Mouse (Mus musculus): ENCODE results near the gene Lin7a. TPM values are rescaled to one million over a fixed set of nuclear protein-coding genes. Genes with fewer than 3 reads are reported as not detected.
"Not testable (repeated sequence)": the region's sequence is repeated elsewhere in the genome, so short reads cannot be mapped to it uniquely, and the experiment has no call there.

Gene Lin7a
- total RNA-seq, 2 experiments from 2014 or later, result 1.2 to 2.1 TPM

DNA sequence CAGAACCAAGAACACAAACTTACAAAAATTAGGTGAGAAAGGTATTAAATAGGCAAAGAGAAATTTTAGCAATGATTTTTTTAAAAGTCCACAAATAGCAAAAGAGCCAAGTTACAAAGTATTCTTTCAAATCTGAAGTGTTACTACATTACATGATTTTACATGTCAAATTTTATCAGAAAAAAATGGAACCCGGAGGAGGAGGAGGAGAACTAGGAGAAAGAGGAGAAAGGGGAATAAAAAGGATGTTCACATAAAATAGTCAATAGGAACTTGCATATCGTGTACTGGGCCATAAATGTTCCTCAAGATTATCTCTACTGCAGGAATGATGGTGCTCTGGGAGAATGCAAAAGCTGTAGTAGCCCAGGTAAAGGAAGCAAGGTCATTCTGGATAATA lies 34.4 kb upstream of the Lin7a start:
- DNase-seq, result no peak

DNA sequence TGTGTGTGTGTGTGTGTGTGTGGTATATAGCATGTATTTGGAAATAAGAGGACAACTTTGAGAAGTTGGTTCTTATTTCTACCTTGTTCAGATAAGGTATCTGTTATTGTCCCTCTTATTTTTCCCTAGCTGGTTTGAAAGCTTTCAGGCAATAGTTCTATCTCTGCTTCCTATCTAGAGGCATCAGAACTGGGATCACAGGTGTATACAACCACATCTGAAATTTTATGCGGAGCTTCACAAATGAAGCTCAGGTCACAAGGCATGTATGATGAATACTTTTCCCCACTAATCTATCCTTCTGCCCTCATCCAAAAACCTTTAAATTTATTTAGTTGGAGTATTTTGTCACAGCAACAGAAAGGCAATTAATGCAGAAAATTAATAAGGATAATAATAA lies 33.8 kb upstream of the Lin7a start:
- DNase-seq, result no peak

- no peak for DNase-seq
Observed at GRCm38 (mm10) chr10:107238151-107238860, 33.2 kb upstream of the Lin7a start.

GRCm38 (mm10) chr10:107238861-107239435 lies 32.5 kb upstream of the Lin7a start:
- DNase-seq, result no peak

DNA sequence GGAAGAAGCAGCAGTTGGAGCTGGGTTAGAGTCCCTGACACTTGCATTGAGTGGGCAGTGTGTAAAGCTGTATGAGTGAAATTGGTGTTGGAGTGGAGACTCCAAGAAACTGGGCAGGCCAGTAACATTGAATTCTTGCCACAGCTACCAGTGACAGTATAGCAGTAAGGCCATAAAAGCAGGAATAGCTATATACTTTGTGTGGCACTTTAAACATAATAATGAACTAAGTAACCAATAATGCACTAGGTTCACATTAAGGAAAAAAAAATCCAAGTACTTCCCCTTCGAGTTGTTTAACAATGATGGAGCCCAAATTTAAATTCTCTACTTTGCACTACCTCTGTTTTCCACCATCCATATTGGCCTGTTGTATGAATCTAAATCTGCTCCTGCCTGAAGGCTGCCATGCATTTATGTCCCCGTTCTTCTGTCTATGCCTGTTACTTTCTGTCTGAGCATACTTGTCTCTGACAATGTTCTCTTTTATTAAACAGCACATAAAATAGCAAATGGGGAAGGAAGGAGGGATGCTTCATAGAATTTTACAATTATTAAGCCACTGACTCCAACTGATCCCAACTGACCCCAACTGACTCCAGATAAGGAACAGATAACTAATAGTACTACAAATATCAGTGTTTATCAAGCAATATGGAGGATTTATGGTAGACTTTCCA lies 31.7 kb upstream of the Lin7a start:
- DNase-seq, result no peak

DNA sequence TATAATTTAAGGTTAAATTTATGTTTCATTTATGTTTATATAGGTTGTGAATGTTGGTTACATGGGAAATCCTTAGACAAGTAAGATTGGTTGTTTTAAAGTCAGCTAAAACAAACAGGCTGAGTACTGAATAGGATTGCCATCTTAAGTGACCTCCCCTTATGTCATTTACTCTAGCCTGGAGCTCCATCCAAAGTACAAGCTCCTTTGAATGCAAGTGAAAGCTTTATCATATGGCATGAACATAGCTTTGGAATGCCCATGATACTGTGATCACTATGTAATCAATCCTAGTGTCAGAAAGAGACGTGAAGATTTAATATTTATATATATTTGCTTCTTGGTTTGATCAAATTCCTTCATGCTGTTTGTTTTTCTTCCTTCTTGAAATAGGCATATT lies 31.0 kb upstream of the Lin7a start:
- DNase-seq, result no peak

GRCm38 (mm10) chr10:107240986-107241385 lies 30.5 kb upstream of the Lin7a start:
- DNase-seq, result no peak

DNA sequence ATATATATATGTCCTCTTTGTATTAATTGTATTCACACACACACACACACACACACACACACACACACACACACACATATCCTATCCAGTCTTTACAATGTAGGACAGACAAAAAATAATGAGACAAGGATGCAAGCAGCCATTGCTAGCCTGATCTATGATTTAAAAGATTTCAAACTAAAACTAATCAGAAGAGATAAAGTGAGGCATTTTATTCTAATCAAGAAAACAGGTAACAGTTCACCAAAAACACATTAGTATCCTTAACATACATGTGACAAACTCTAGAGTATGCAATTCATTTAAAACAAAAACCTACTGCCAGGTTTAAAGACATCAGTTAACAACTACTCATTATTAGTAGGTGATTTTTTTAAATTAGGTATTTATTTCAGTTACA lies 30.1 kb upstream of the Lin7a start:
- no peak for DNase-seq

DNA sequence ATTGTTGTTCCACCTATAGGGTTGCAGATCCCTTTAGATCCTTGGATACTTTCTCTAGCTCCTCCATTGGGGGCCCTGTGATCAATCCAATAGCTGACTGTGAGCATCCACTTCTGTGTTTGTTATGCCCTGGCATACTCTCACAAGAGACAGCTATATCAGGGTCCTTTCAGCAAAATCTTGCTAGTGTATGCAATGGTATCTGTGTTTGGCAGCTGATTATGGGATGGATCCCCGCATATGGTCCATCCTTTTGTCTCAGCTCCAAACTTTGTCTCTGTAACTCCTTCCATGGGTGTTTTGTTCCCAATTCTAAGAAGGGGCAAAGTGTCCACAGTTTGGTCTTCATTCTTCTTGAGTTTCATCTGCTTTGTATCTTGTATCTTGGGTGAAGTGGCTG lies 29.5 kb upstream of the Lin7a start:
- not testable (repeated sequence) for DNase-seq

GRCm38 (mm10) chr10:107242696-107243400 lies 28.6 kb upstream of the Lin7a start:
- DNase-seq, result no peak

DNA sequence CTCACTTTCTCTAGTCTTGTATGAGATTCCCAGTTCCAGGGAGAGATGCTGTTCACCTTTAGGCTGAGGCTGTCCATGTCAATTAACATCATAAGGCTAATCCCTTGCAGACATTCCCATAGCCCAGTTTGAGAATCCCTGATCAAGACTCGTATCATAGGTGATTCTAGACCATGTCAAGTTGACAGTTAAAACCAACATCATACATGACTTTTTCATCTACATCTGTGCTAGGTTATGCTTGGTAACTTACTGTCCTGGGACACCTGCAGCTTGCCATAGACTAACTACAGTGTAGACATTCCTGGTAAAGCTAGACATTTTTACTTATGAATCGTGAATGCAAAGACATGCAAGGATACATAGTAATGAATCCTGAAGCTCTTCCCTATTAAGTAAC lies 27.3 kb upstream of the Lin7a start:
- DNase-seq, result no peak

DNA sequence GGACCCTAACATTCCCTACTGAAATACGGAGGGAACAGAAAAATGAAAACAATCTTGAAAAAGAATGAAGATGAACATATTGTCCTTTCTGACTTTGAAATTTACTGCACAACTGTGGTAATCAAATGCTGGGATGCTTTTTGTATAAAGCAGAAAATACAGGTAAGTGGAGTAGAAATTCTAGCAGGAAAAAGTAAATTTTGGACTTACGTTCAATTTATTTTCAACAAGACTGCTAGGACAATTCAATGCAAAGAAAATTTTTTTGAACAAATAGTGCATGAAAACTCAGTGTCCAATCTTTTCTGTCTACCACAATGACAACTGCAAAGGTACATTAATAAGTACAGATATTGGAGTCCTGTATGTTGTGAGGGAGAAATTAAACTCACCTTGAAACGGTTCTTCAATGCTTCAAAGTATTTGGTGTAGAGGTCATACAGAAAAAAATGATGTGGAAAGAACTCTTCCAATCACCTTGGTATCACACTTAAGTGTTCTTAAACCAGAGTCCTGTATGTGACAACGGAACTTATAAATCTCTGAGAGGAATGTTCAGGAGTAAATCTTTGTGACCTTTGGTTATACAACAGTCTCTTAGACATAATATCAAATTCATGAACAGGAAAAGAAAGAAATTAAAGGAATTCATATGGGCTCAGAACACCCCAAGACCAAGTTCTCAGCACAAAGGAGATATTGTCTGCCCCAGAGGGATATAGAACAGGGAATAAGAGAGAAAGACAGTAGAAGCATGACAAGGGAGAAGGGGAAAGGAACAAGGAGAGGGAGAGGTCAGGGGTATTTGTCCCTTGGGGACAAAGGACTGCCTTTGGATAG lies 26.6 kb upstream of the Lin7a start:
- DNase-seq, result no peak

GRCm38 (mm10) chr10:107245531-107245840 lies 26.0 kb upstream of the Lin7a start:
- no peak for DNase-seq

DNA sequence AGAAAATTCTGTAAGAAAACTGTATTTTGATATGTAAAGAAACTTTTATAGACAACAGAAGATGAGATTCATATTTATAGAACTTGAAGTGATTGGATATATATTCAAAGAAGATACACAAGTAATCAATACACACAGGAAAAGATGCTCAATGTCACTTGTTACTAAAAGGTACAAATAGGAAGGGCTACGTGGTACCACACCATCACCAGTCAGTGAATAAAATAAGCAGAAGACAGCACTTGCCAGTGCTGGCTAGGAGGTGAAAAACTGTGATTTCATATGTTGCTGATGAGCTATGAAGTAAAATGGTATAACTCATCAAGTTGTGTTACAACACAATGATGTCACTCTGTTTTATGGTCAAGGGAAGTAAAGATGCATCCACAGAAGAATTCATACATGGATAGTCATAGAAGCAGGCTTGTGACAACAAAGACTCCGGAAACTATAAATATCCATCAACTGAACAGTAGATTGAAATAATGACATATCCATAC lies 25.5 kb upstream of the Lin7a start:
- no peak for DNase-seq

DNA sequence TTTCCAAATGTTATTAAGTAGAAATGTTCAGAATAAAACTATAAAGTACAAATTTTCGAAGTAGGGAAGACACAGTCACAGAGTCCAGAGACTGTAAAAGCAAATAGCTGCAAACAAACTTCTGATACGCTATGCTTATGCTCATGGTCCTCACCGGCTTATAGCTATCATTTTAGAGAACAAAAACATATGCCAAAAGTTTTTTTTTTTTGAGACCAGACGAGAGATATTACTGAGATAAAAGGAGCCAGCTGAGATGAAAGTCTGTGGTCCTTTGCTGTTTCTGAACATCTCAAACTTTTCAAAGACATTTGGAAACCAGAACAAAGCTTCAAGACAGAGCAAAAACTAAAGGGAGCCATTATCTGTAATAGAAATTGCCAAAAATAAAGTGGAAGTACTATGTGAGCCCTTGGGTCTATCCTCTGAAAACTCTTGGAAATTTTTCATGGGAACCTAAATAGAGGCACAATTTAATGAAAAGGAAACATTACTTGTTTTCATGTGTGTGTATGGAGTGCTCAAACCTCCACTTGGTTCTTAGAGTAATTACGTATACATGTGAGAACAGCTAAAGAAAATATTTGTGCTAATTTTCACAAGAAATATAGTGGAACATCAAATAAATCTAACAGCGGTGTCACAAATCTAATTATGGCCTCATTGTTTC lies 24.4 kb upstream of the Lin7a start:
- DNase-seq, result no peak

DNA sequence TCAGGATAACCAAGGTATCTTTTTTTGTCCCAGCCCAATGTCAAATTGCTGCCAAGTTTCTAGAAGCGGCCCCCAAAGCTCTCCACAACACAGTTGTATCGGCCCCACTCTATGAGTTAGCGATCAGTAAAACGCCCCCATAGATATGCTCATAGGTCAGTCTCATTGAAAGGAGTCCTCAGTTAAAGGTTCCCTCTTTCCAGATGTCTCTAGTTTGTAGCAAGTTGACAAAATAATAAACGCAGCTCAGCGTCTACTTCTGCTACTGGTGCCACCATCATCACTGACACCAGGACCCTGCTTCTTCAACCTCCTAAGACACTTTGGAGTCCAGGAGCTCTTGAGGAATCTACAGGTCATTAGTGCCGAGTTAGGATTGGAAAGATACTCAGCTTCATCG lies 23.0 kb upstream of the Lin7a start:
- DNase-seq, result no peak

DNA sequence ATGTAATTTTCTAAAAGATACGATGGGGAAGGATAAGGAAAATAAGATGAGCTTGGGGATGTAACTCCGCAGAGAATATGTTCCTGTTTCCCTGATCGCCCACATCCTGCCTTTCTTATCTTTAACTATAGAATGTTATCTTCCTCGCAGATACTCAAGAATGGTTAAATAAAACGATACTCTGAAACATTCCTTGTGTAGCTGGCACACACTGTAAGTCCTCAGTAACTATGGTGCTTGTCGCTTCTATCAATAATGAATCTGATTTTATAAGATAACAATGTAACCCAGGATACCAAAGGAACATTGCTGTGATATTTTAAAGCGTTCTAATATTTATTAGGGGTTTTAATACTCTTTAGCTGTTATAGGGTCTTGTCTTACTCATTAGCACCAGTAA lies 22.4 kb upstream of the Lin7a start:
- no peak for DNase-seq

DNA sequence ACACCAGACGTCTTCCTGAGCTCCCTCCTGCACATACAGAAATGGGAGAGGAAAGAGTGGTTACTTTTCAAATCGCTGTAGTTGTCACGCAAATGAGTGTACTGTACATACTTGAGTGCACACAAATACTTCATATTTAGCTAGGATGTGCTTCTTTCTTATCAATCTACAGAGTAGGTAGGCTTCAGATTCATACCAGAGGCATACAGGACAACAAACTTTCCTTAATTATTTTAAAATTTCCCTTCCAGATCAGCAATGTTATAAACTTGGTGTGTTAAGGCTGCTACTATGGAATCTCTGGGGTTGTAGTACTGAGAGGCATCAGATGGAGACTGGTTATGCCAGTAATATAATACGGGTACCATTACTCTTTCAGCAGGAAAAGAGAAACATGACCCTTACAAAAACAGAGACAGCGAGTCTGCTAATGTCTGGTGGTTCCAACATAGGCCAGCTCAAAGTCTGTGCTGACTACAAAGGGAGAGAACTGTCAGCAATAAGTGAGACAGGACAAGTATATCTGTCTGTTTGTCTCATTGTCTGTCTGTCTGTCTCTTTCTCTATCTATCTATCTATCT lies 21.8 kb upstream of the Lin7a start:
- no peak for DNase-seq

DNA sequence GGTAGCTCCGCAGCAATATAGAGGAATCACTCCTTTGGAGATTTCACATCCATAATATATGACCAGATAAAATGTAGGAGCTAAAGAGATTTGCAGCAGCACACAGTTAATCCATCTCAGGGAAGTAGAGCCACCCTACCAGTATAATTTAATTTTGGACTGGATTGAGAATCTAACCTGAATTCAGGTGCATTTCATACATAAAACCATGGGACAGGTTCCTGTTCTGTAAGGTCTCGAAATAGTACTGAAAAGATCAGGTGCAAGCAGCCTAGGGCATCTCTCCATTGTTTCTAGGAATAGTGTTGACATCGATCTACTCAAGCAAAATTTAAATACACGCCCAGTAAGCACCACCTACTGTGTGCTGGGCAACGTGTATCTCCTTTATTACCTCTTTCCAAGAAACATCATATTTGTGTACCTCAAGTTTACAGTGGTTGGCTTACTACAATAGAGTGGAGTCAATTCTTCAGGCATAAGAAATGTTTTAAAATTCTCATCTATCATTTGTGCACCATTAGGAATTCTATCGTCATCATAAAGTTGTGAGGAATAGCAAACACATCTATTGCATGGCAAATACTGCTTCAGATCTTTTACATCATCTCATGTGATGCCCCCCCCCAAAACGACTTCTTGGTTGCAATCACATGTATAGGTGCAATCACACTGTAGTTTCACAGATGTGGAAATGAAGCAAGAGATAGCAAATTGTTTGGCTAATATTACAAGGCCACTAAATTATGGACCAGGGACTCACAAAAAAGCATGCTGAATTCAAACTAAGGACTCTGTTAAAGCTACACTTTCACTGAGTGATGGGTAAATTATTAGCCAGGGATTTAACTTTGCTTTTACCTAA lies 20.9 kb upstream of the Lin7a start:
- DNase-seq, result no peak

DNA sequence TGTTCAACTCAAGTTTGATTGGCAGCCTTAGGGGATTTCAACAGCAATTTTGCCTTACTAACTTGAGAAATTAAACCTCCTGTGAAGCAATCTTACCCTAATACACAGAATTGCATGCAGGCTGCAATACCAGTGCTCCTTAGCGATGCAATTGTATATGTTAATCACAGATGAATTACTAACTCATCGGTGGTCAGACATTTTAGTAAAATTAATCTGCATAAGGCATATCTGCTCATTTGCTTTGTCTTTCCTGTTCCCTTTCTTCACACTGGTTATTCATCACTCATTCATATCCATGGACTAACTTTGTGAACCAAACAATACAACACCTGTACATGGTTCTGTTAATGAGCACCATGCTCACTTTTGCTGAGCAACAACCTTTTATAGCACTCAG lies 20.2 kb upstream of the Lin7a start:
- no peak for DNase-seq

All from gastrocnemius, postnatal 25 days (tissue).